Mouse (Mus musculus) neural tube, embryonic 14.5 days (tissue): ENCODE data around the gene Fkbp8. TPM values are rescaled to one million over a fixed set of nuclear protein-coding genes. Genes with fewer than 3 reads are reported as not detected.

Experiments
- polyA plus RNA-seq: library from polyadenylated mRNA; unstranded; fragments of >200 nt; fragmentation: Nextera tagmentation; extraction: Ambion mirVana; gene quantifications from 2 replicates; pipeline ENCODE4 v1.2.1, GENCODE M21; 2014

Gene Fkbp8
- polyA plus RNA-seq, 1 experiment from 2014 or later = 336 TPM

Other genes with a start within 250 kb of the Fkbp8 start
- gene Homer3, start 244.9 kb upstream of the Fkbp8 start, polyA plus RNA-seq = 16.8 and 25.5 TPM in 2 replicates
- gene Ddx49, start 225.2 kb upstream of the Fkbp8 start, polyA plus RNA-seq = 44.5 and 45.9 TPM in 2 replicates
- 285 and 327 TPM in 2 replicates for gene Cope, start 225.2 kb upstream of the Fkbp8 start, polyA plus RNA-seq
- gene Cers1, start 211.9 kb upstream of the Fkbp8 start, polyA plus RNA-seq = 33.4 and 42.9 TPM in 2 replicates
- gene Gdf1, start 197.9 kb upstream of the Fkbp8 start, polyA plus RNA-seq = 2.1 and 7.5 TPM in 2 replicates
- gene Upf1, start 174.4 kb upstream of the Fkbp8 start, polyA plus RNA-seq = 14.4 and 15.0 TPM in 2 replicates
- gene Comp, start 154.2 kb upstream of the Fkbp8 start, polyA plus RNA-seq = 0.20 and 0.41 TPM in 2 replicates
- gene Crtc1, start 88.1 kb upstream of the Fkbp8 start, polyA plus RNA-seq = 48.2 and 55.9 TPM in 2 replicates
- 29.4 and 30.1 TPM in 2 replicates for gene Klhl26, start 50.8 kb upstream of the Fkbp8 start, polyA plus RNA-seq
- gene Tmem59l, start 40.4 kb upstream of the Fkbp8 start, polyA plus RNA-seq = 144 and 200 TPM in 2 replicates
- 5.3 and 10.0 TPM in 2 replicates for gene Crlf1, start 34.6 kb upstream of the Fkbp8 start, polyA plus RNA-seq
- 152 and 172 TPM in 2 replicates for gene Rex1bd, start 21.0 kb upstream of the Fkbp8 start, polyA plus RNA-seq
- gene Uba52, start 16.9 kb upstream of the Fkbp8 start, polyA plus RNA-seq = 734 and 750 TPM in 2 replicates
- gene Kxd1, start 232 bp downstream of the Fkbp8 start, polyA plus RNA-seq = 50.2 and 51.9 TPM in 2 replicates
- 16.7 and 17.8 TPM in 2 replicates for gene Ell, start 11.7 kb downstream of the Fkbp8 start, polyA plus RNA-seq
- 65.5 and 73.3 TPM in 2 replicates for gene Isyna1, start 66.6 kb downstream of the Fkbp8 start, polyA plus RNA-seq
- 163 and 240 TPM in 2 replicates for gene Ssbp4, start 81.1 kb downstream of the Fkbp8 start, polyA plus RNA-seq
- 0.20 and 1.8 TPM in 2 replicates for gene Lrrc25, start 88.4 kb downstream of the Fkbp8 start, polyA plus RNA-seq
- 0.54 TPM in 1 of 2 replicates, not detected in the other for gene Gdf15, start 104.7 kb downstream of the Fkbp8 start, polyA plus RNA-seq
- 74.5 and 85.2 TPM in 2 replicates for gene Pgpep1, start 132.7 kb downstream of the Fkbp8 start, polyA plus RNA-seq
- gene Lsm4, start 145.5 kb downstream of the Fkbp8 start, polyA plus RNA-seq = 193 and 194 TPM in 2 replicates
- 115 and 119 TPM in 2 replicates for gene Jund, start 171.2 kb downstream of the Fkbp8 start, polyA plus RNA-seq
- gene Iqcn, start 175.7 kb downstream of the Fkbp8 start, polyA plus RNA-seq = 0.13 TPM in 1 of 2 replicates, not detected in the other
- not detected in 2 replicates for gene Gm3336, start 190.8 kb downstream of the Fkbp8 start, polyA plus RNA-seq
- 0.10 and 0.27 TPM in 2 replicates for gene Pde4c, start 196.0 kb downstream of the Fkbp8 start, polyA plus RNA-seq
- gene Rab3a, start 227.0 kb downstream of the Fkbp8 start, polyA plus RNA-seq = 570 and 690 TPM in 2 replicates
- gene Mpv17l2, start 233.2 kb downstream of the Fkbp8 start, polyA plus RNA-seq = 36.5 and 41.2 TPM in 2 replicates
- gene Pik3r2, start 249.0 kb downstream of the Fkbp8 start, polyA plus RNA-seq = 72.2 and 75.6 TPM in 2 replicates